Mouse (Mus musculus) gastrocnemius, postnatal 25 days (tissue): ENCODE results near the gene Dmrt2. TPM values are rescaled to one million over a fixed set of nuclear protein-coding genes. Genes with fewer than 3 reads are reported as not detected.

Experiments used
- DNase-seq: peaks from one replicate; pipeline ENCODE4 v3.0.0; 2022
- long read RNA-seq, 2 experiments: library from polyadenylated mRNA; stranded (forward); transcript quantifications; one replicate each; pipeline ENCODE4 v2.0.0; 2021
- total RNA-seq, 2 experiments: library from RNA; stranded (reverse); gene quantifications; 1 replicate in 1 of 2; 2 replicates in 1 of 2; pipeline ENCODE4 v1.2.3; 2021

Dmrt2 gene
- 1 to 10 TPM; 4.5 to 7.6 TPM for total RNA-seq
- long read RNA-seq, experiment 1, partial matches to known transcripts = 1 of 5 reads
- long read RNA-seq, experiment 1, other reads (novel, unspliced or antisense) = 3 of 5 reads
- long read RNA-seq, experiment 2, partial matches to known transcripts = 2 of 12 reads
- long read RNA-seq, experiment 2, other reads (novel, unspliced or antisense) = 9 of 12 reads

DNA sequence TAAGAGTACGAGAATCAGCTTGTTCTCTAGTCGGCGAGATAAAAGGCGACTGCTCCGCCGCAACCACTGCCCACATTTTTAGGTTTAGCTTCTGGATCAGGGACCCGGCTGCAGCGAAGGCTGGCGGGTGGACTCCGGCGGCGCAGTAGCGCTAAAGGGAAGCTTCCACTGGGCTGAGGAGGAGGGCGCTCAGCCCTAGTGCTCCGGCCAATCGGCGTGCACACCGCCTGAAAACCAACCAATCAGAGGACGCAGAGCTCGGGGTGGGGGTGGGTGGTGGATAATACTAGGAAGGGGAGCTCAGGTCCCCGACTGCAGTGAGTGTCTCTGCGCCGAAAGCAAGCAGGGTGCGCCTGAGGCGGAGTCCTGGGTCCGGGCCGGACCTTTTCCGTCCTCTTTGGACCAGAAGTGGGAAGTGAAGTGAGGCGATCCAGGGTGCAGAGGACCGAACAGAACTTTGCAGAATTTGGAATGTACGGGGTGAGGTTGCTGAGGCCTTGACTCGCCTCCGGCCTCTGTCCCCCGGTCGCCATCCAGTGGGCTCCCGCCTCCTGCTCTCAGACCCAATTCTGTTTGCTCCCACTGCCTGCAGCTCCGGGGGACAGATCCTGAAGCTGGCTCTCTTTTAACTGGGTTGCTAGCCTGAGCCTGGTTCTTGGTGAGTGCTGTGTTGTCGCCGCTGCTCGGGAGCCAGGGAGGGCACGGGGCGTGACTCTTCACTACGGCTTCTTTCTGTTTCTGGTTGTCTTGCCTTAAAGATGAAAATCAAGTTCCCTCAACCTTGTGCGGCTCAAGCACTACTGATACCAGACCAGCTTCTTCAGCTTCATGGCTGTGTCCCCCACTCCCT lies at the start of gene Dmrt2:
Gene Dmrt2, plus strand, starts transcription at position 311 of the 850 bp plus-strand sequence.
- peak; percentile 88 for DNase-seq

DNA sequence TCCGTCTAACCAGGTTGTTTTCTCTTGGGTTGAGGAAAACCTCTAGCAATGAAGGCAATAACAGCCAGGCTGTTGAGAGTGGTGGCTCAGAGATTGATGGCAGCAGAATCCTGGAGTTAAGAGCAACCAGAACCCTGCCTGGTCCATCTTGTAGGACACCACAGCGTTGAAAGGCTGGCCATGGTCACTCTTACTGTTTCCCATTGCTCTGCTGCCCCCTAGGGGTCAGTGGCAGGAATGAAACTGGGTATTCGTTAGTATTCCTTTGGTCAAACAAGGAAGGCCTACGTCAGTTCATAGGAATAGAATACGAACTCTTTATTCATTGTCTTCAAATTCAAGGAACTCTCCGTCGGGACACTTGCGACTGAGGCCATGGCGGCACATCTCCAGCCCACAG lies 43.7 kb upstream of the Dmrt2 start:
- peak; percentile 32 for DNase-seq

DNA sequence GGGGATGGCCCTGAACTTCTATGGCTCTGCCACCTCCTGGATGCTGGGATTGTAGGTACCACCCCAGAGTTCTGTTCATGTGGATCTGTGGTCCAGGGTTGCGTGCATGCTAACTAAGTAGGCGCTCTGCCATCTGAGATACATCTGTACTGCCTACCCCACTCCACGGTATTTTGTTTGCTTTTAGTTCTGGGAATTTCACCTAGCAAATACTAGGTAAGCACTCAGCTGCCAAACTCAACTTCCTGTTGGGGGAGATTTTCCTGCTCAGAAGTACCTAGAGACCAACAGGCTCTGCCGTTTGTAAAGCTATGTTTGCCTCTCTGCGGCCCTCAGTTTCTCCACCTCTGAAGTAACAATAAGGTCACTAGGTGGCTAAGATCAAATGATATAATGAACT lies 37.1 kb upstream of the Dmrt2 start:
- DNase-seq = no peak

DNA sequence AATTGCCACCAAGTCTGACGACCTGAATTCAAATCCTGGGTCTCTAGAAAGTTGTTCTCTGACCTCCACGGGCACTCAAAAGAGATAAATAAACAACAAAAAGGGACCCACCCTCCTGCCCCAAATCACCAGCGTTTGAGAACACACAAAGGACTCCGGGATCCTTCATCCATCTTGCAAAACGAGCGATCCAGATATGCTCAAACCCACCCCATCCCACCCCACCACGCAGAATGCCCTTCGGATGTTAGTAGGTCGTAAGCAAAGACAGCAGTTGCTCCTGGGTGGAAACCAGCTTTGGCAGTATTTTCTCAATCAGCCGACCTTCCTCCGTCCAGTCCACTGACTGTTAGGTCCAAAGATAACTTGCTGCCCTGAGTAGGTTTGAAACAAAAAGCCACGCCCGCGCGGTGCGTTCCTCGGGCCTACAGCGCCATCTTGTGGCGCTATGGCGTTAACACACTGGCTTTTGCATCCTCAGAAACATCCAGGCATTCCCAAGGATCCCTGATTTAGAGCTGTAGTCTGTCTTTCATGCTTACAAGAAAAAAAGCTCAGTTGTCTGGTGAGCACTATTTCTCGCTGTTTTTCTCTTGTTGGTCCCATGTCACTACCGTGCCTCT lies 36.5 kb upstream of the Dmrt2 start:
- peak; percentile 22 for DNase-seq

DNA sequence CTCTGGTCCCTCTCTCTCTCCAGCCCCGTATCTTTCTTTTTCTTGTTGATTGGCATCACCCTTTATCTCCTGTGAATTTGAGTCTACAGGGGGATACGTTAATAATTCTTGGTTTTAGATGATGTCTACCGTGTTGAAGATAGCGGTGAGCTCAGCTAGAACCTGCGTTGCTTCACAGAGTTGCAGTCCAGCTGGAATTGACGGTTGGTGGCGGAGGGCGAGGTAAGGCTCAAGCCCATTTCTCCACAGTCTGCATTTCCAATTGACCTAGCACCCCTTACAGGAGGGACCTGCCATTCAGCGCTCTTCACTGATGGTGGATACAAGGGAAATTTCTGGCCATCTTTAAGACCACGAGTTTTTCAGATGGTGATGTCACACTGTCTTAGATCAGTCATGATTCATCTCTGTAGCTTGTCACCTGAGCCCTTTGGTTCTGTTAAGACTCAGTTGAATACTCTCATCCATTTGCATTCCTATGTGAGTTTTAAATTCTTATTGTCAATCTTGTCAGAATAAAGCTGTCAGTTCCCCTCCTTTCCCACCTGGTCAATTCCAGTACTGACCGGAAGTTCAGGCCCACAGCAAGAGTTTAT lies 33.3 kb upstream of the Dmrt2 start:
- no peak for DNase-seq

DNA sequence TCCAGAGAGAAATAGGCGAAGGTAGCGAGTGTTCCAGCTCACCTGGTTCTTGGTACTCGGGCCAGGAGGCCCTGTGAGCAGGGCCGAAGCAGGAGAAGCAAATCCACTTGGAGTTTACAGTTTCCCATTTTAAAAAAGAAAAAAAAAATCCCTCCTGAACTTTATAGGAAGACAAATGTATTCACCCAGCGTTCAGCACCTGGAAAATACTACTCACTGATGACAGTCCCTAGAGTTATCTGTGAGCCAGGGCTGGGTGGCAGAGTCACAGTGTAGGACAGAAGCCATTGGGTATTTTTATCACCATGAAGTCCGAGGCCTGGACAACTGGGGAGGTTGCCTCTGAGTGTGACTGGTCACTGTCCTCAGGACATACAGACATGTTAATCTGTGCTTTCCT lies 30.4 kb upstream of the Dmrt2 start:
- DNase-seq = no peak

DNA sequence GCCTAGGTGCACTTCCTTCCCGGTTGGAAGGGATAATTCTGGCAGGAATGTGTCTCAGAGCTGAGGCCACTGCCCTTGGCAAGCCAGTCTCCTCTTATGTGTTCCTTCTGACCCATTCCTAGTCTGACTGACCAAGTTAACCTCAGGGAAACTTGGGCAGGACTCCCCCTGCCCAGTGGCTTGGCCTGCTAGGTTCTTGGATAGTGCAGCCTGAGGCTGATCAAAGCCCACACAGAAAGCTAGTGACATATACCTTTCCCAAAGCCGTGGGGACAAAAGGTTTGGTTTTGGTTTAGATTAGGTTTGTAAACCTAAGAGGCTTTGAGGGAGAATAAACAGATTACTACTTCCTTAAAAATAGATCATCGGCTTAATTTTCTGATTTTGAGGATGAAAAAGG lies 25.1 kb upstream of the Dmrt2 start:
- DNase-seq = no peak

DNA sequence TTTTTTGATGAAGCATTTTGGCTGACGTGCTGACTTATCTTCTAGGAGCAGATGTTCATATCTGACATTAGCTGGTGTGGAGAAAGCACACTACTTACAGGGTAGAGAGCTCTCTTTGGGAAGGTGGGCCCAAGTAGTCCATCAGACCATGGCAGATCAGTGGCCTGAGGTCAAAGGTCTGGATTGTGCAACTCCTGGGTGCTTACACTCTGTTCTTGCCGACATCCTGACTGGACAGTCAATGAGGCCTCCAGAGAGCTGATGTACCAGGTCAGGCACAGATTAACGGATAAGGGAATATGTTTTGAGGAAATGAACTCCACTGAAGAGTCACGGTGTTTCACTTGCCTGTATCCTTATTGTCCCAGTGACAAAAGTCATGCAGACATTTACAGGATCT lies 23.5 kb upstream of the Dmrt2 start:
- no peak for DNase-seq

DNA sequence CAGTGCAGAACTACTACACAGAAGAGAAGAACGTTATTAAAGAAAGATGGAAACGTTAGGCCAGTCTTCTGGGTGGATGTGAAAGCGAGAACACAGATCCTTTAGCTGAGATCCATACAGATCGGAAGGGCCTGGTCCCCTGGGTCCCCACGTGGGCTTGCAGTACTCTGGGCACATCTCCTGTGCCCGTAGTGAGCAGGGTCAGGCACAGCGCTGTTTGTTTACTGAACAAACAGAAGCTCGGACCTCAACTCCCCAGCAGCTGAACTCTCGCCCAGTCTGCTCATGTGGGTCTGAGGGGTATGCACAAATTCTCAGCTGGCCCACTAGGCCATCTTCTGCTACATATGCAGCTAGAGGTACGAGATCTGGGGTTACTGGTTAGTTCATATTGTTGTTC lies 21.7 kb upstream of the Dmrt2 start:
- no peak for DNase-seq

DNA sequence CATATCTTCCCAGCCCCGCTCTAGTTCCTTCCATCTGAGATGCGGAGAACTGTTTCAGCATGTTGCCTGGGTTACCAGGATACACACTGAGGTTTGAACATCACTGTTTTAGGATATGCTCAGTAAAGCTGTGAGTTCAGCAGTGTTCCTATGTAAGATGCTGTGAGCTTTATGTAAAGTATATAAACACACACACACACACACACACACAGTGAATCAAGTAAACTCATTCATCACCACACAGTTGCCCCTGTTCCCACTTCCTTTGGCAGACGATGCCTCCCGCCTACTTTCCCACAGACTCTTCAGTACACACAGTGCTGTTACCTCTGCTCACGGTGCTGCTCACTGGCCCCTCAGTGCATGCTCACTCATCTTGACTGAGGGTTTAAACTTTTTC lies 19.7 kb upstream of the Dmrt2 start:
- no peak for DNase-seq

DNA sequence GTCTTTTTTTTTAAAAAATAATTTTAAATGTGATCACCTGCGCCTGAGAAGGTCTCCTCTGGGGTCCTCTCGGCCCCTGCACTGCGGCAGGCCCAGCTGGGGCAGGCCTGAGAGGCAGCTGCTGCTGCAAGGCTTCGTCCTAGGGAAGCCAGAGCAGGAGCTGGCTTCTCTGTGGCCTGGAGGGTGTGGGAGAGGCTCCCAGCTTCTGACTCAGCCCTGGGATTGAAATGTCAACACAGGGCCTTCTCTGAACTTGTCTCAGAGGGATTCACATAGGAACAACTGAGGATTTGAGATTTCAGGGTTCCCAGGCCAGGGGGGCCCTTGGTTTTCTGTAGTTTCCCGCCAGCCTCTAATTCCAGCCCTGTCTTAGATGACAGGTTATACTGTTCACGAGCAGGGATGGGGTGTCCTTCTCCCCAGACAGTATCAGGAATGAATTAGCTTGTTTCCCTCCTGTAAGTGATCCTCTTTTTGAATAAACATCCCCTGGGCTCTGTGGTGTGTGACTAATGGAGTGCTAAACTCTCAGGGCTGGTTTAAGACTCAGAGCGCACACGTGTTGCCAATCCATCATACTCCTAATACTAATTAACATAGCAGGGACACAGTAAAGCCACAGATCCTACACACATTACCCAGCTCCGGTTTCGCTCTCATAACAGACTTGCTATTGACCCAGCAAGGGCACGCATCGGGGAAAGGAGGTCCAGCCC lies 18.0 kb upstream of the Dmrt2 start:
- peak; percentile 27 for DNase-seq

DNA sequence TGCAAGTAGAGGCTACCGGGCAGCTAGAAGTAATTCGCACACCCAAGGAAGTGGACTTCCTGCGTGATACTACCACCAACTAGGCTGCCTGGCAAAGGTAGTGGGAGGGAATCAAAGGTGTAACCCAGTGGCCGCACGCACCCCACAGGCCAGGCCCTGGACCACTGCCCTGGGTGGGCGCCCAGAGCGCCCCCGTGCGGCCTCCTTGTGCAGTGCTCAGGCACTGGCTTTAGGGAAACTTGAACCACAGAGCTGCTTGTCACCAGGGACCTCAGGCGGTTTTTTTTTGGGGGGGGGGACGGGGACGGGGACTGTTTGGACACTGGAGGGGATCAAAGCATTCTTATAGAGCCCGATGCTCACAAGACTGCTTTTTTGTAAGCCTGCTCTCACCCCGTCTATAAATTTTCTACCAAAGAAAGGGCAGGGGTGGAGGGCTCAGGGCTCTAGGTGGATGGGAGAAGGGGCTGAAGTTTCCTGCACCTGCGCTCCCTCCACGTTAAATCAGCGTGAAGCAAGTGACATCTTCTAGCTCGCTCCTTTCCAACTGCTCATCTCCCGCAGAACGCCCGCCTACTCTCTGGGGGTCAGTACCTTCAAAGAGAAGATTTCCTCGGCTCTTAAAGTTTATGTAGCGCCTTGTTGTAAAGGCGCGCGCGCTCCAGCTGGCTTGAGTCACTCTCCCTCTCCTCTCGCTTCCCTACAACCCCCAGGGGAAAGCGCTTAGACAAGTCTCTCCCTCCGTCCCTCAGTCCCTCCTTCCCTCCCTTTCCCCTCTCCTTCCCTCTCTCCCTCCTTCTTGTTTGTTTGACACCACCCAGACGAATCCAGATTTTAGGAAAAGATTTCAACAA lies 6.5 kb upstream of the Dmrt2 start:
- no peak for DNase-seq

DNA sequence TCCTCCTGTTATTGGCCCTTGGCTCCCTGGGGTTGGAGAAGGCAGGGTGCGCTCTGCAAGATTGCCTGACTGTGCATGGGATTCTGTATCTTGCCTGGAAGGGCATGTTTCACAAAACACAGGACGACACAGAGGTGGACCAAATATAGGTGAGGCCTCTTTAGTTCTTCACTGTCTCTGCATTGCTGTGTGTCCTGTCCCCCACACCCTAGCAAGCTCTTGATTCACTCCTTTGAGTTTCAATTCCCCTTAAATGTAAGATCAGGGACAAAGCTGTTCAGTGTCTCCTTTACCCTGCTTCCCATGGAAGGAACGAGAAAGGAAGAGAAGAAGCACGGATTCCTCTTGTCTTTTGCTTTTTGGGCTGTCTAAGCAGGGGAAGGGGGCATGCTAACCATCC lies 4.4 kb upstream of the Dmrt2 start:
- DNase-seq = no peak

DNA sequence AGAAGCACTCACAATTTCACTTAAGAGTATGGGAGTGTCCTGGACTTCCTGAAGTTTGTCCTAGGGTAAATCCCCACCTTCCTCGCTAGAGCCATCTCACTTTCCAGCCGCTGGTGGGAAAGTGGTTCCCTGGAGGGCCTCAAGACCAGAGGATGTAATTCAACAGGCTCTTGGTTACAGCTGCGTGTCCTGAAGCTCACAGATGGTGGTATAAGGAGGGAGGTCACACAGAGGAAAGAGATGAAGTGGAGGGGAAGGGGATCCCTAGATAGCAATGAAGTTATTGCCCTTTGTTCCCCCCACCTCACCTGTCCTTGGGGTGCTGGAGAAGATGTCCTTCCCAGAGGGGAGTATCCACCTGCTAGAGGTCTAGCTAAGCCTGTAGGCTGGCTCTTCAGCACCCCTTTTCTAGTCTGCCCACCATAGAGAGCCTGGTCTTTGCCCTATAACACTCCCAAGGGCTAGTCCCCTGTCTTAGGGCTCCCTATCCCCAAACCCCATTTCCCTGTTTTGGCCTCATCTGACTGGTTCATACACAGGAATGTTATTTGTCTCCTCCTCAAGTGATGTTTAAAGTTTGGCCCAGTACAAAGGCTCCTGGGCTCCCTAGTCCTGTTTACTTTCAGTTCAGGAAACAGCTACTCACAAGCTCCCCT lies 2.5 kb upstream of the Dmrt2 start:
- DNase-seq = no peak

DNA sequence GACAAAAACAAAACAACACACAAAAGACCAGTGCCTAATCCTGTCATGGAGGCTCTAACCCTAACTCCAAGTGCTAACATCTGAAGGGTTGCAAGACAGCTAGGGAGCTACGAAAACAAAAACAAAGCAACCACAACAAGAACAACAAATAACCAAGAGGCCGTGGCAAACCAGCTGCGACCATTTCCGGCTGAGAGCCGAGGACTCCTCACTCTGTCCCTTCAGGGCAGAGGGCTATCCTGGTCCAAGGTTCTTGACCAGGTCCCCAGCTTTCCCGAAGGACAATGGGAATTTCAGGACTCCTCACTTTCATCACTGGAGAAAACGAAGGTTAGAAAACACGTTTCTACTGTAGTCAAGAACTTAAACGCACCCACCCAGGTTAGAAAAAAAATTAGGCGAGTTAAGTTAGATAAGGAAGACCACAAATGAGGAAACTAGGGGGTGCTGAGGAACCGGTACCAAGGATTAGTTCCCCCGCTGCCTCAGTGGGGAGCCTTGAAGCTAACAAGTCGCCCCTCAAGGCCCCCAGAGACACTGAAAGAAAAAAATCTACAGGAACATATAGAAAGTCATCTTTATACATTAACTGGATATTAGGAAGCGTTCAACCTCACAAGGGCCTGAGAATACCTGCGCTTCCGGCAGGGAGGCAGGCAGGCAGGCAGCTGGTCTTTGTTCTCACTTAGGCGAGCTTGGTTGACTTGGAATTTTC lies 1.5 kb upstream of the Dmrt2 start:
- DNase-seq = no peak

DNA sequence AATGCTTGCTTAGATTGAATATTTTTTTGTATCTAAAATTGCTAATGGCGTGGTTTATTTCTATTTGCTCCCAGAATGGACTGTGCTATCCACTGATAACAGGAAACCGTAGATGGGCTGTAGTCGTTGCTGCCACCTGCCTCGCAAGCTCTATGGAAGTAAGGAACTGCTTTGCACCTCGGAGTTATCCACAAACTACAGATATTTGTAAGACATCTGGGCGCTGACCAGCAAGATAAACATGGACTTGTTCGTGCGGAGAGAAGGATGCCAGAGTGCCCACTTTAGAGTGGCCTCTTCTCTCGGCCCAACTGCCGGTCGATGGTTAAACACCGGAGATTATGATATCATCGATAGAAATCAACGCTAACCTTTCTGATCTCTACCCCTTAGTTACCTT lies 530 bp upstream of the Dmrt2 start:
- no peak for DNase-seq

DNA sequence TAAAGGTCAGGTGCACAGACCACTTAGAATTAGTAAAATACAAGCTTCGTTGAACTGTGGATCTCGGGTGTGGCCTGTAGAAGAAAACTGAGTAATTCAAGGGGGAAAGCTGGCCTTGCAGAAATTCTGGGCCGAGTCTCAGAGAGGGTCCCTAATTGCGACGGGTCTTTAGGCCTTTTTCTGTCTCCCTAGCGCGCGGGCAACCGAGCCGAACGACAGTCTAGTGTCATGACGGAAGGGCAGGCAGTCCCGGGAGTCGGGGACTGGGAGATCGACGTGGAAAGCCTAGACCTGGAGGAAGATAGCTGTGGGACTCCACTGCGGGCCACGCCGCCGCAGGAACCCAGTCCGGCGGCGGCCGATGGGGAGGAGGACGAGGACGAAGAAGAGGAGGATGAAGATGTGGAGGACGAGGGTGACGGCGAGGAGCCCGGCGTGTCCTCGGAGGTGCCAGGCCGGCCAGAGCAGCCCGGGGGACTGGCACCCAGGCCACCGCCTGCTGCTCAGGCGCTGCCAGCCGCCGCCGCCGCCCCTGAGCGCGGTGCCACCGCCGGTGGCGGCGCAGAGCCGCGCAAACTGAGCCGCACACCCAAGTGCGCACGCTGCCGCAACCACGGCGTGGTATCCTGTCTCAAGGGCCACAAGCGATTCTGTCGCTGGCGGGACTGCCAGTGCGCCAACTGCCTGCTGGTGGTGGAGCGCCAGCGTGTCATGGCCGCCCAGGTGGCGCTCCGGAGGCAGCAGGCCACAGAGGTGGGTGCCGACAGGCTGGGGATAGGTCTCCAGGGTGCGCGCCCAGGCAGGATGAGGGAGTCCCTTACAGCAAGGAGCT lies 1.2 kb downstream of the Dmrt2 start:
- peak; percentile 34 for DNase-seq

DNA sequence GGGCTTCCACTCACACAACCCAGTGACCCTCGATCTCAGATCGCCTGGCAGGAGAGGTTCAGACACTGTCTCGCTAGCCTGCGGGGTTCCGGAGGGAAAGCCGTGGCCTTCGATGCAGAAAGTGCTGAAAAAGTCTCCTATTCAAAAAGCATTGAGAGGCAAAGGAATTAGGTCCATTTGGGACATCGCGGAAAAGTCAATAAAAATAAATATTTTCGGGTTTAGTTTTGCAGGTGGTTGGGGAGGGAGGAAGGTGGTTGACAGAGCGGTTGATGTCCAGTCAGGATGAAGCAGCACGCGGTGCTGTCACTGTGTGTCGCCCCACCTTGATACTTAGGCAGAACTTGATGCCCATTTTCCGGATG lies 1.8 kb downstream of the Dmrt2 start:
- DNase-seq = no peak

DNA sequence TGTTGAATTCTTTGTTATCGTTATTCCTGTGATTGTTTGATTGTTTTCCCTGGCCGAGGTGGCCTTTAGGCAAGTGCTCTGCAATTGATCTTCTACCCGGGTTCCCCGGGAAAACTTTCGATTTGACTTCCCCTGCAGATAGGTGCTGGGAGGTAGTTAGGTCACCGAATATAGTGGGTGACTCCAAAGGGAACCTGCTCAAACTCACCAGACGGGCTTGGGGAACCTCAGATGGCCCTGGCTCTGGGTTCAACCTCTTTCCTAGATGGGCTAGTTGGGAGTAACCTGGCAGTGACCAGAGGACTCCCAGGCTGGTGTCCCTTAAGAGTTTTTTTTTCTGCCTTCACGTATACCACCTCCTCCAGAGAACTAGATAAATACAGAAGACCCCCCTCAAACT lies 2.5 kb downstream of the Dmrt2 start:
- no peak for DNase-seq
